Mouse (Mus musculus) hindbrain, postnatal 0 days (tissue): ENCODE measurements around the gene Sh3bp5. TPM values are rescaled to one million over a fixed set of nuclear protein-coding genes. Genes with fewer than 3 reads are reported as not detected.

Experiments used
- ATAC-seq: fragments of 200-750 bp; cut with Nextera tagmentation; 2 replicates; pipeline ENCODE4 v1.8.0; 2017; ENCODE audit warnings: mild to moderate bottlenecking, moderate TSS enrichment, moderate library complexity
- DNase-seq: peaks from one replicate; pipeline ENCODE4 v3.0.0-alpha.2; 2015; ENCODE audit warnings: low spot score
- H3K27ac ChIP-seq: fragments of 300-500 bp; sonication (generic); 2 replicates; pipeline ENCODE4 v1.5.1; 2014; ENCODE audit warnings: mild to moderate bottlenecking
- H3K27me3 ChIP-seq: fragments of 300-500 bp; sonication (generic); 2 replicates; pipeline ENCODE4 v1.6.1; 2014; ENCODE audit warnings: low read length, mixed read lengths; ENCODE audit not compliant: insufficient read depth
- H3K36me3 ChIP-seq: fragments of 300-500 bp; sonication (generic); 2 replicates; pipeline ENCODE4 v1.6.1; 2014; ENCODE audit warnings: low read length, mixed read lengths; ENCODE audit not compliant: insufficient read depth
- H3K4me1 ChIP-seq: fragments of 300-500 bp; sonication (generic); 2 replicates; pipeline ENCODE4 v1.6.1; 2014; ENCODE audit warnings: antibody characterized with exemption, low read length, mixed read lengths; ENCODE audit not compliant: insufficient read depth
- H3K4me2 ChIP-seq: fragments of 300-500 bp; sonication (generic); 2 replicates; pipeline ENCODE4 v1.6.1; 2014; ENCODE audit warnings: low read depth, mild to moderate bottlenecking, low read length, moderate library complexity, mixed read lengths
- H3K4me3 ChIP-seq: fragments of 300-500 bp; sonication (generic); 2 replicates; pipeline ENCODE4 v1.5.1; 2014; ENCODE audit warnings: low read length
- H3K9ac ChIP-seq: fragments of 300-500 bp; sonication (generic); replicated peaks from 2 replicates; pipeline ENCODE4 v1.6.1; 2014; ENCODE audit warnings: mild to moderate bottlenecking, low read length, moderate library complexity, mixed read lengths
- H3K9me3 ChIP-seq: fragments of 300-500 bp; sonication (generic); 2 replicates; pipeline ENCODE4 v1.6.1; 2016; ENCODE audit warnings: low read length, mixed read lengths
- CTCF ChIP-seq: IDR thresholded peaks from 2 replicates; pipeline ENCODE4 v1.5.1; 2016; ENCODE audit warnings: antibody characterized with exemption, control low read depth, low read depth
- WGBS: fragments of 180-500 bp; shearing (Covaris S2); extraction: QIAGEN DNeasy Blood & Tissue Kit; methylation state at CpG from one replicate; pipeline ENCODE4 v1.1.7; 2014; 5-methylcytosine and 5-hydroxymethylcytosine counted together
- polyA plus RNA-seq: library from polyadenylated mRNA; unstranded; fragments of >200 nt; fragmentation: Nextera tagmentation; extraction: Ambion mirVana; gene quantifications from 2 replicates; pipeline ENCODE4 v1.2.1, GENCODE M21; 2015
- total RNA-seq: library from RNA; depleted of rRNA; stranded (reverse); fragments of >200 nt; gene quantifications from 2 replicates; pipeline ENCODE4 v1.2.3, GENCODE M21; 2014; rRNA removed

The Sh3bp5 gene
- total and polyA plus RNA-seq, 2 experiments from 2014 or later: 41.6 to 149 TPM

GRCm38 (mm10) chr14:31321181-31321580 is 114.7 kb downstream of the Sh3bp5 start:
- H3K4me2 ChIP-seq: no peak overlapping the region
- no peak overlapping the region for H3K27ac ChIP-seq

GRCm38 (mm10) chr14:31319546-31319945 is 116.3 kb downstream of the Sh3bp5 start:
- no peak overlapping the region for H3K27ac ChIP-seq
- ATAC-seq (no peak), DNase-seq (no peak)
- H3K9ac ChIP-seq: no peak overlapping the region
- no peaks in the 10 kb centered on the region for H3K9me3 ChIP-seq
- no peaks in the 10 kb centered on the region for H3K36me3 ChIP-seq
- 90% methylated on average over 10 of the region's 10 CpGs for WGBS
- no peak for TF ChIP-seq CTCF
- no peak overlapping the region for H3K4me3 ChIP-seq
- H3K27me3 ChIP-seq: no peaks in the 10 kb centered on the region
- H3K4me2 ChIP-seq: no peak overlapping the region
- no peaks in the 10 kb centered on the region for H3K4me1 ChIP-seq

More at GRCm38 (mm10) chr14:31321181-31321580, 114.7 kb downstream of the Sh3bp5 start:
- no peak overlapping the region for H3K4me3 ChIP-seq
- no peaks in the 10 kb centered on the region for H3K4me1 ChIP-seq
- TF ChIP-seq CTCF: no peak
- DNase-seq: no peak
- H3K36me3 ChIP-seq: no peaks in the 10 kb centered on the region
- no peaks in the 10 kb centered on the region for H3K27me3 ChIP-seq
- WGBS: 89% methylated on average over 11 of the region's 11 CpGs
- H3K9me3 ChIP-seq: no peaks in the 10 kb centered on the region
- no peak overlapping the region for H3K9ac ChIP-seq
- ATAC-seq: no peak

GRCm38 (mm10) chr14:31317754-31318153 is 118.1 kb downstream of the Sh3bp5 start:
- Histone ChIP-seq H3K4me1 (no peaks in the 10 kb centered on the region), H3K9me3 (no peaks in the 10 kb centered on the region), H3K4me2 (no peak overlapping the region), H3K27ac (no peak overlapping the region), H3K36me3 (no peaks in the 10 kb centered on the region), H3K4me3 (no peak overlapping the region), H3K9ac (no peak overlapping the region), H3K27me3 (no peaks in the 10 kb centered on the region)
- DNase-seq (no peak), ATAC-seq (no peak)
- 73% methylated on average over 3 of the region's 3 CpGs for WGBS
- TF ChIP-seq CTCF: no peak

GRCm38 (mm10) chr14:31316613-31317012 is 119.3 kb downstream of the Sh3bp5 start:
- Histone ChIP-seq H3K4me2 (no peak overlapping the region), H3K4me3 (no peak overlapping the region), H3K27ac (no peak overlapping the region), H3K9ac (no peak overlapping the region), H3K27me3 (no peaks in the 10 kb centered on the region), H3K4me1 (no peaks in the 10 kb centered on the region), H3K36me3 (no peaks in the 10 kb centered on the region), H3K9me3 (no peaks in the 10 kb centered on the region)
- ATAC-seq (no peak), DNase-seq (no peak)
- 85% methylated on average over 12 of the region's 12 CpGs for WGBS
- TF ChIP-seq CTCF: no peak

GRCm38 (mm10) chr14:31313192-31313591 is 122.7 kb downstream of the Sh3bp5 start:
- 36% methylated on average over 3 of the region's 3 CpGs for WGBS
- no peak for TF ChIP-seq CTCF

More at GRCm38 (mm10) chr14:31313192-31313591, 122.7 kb downstream of the Sh3bp5 start:
- H3K9ac ChIP-seq: no peak overlapping the region
- H3K9me3 ChIP-seq: no peaks in the 10 kb centered on the region
- H3K36me3 ChIP-seq: no peaks in the 10 kb centered on the region
- DNase-seq: no peak
- H3K4me2 ChIP-seq: no peak overlapping the region
- ATAC-seq: no peak
- H3K4me1 ChIP-seq: no peaks in the 10 kb centered on the region
- no peak overlapping the region for H3K4me3 ChIP-seq
- no peak overlapping the region for H3K27ac ChIP-seq
- H3K27me3 ChIP-seq: no peaks in the 10 kb centered on the region

Other genes with a start within 250 kb of the Sh3bp5 start
- 0.68 and 1.6 TPM in 2 replicates for gene Tnnc1, start 227.8 kb downstream of the Sh3bp5 start, total RNA-seq
- 2.9 and 3.0 TPM in 2 replicates for gene Tnnc1, start 227.8 kb downstream of the Sh3bp5 start, polyA plus RNA-seq
- gene Nisch, start 219.1 kb downstream of the Sh3bp5 start, total RNA-seq: 281 and 419 TPM in 2 replicates
- 234 and 243 TPM in 2 replicates for gene Nisch, start 219.1 kb downstream of the Sh3bp5 start, polyA plus RNA-seq
- gene Sema3g, start 218.2 kb downstream of the Sh3bp5 start, total RNA-seq: 2.9 and 4.9 TPM in 2 replicates
- 0.33 and 0.38 TPM in 2 replicates for gene Sema3g, start 218.2 kb downstream of the Sh3bp5 start, polyA plus RNA-seq
- 4.1 and 5.3 TPM in 2 replicates for gene Phf7, start 184.8 kb downstream of the Sh3bp5 start, total RNA-seq
- gene Phf7, start 184.8 kb downstream of the Sh3bp5 start, polyA plus RNA-seq: 8.8 and 11.0 TPM in 2 replicates
- 119 and 136 TPM in 2 replicates for gene Bap1, start 184.6 kb downstream of the Sh3bp5 start, total RNA-seq
- gene Bap1, start 184.6 kb downstream of the Sh3bp5 start, polyA plus RNA-seq: 101 and 104 TPM in 2 replicates
- 5.1 and 9.9 TPM in 2 replicates for gene Dnah1, start 112.2 kb downstream of the Sh3bp5 start, total RNA-seq
- 2.1 and 2.6 TPM in 2 replicates for gene Dnah1, start 112.2 kb downstream of the Sh3bp5 start, polyA plus RNA-seq
- 46.8 and 48.2 TPM in 2 replicates for gene Capn7, start 99.4 kb downstream of the Sh3bp5 start, total RNA-seq
- gene Capn7, start 99.4 kb downstream of the Sh3bp5 start, polyA plus RNA-seq: 50.4 and 50.5 TPM in 2 replicates
- gene Eaf1, start 58.3 kb upstream of the Sh3bp5 start, total RNA-seq: 8.6 and 11.7 TPM in 2 replicates
- gene Eaf1, start 58.3 kb upstream of the Sh3bp5 start, polyA plus RNA-seq: 6.3 and 6.4 TPM in 2 replicates
- gene Mettl6, start 59.0 kb upstream of the Sh3bp5 start, total RNA-seq: 14.8 and 14.9 TPM in 2 replicates
- gene Mettl6, start 59.0 kb upstream of the Sh3bp5 start, polyA plus RNA-seq: 32.7 and 36.8 TPM in 2 replicates
- 0.47 and 0.63 TPM in 2 replicates for gene Colq, start 155.3 kb upstream of the Sh3bp5 start, total RNA-seq
- 0.79 and 0.80 TPM in 2 replicates for gene Colq, start 155.3 kb upstream of the Sh3bp5 start, polyA plus RNA-seq
- gene Gm49387, start 204.8 kb upstream of the Sh3bp5 start, total RNA-seq: not detected in 2 replicates
- gene Gm49387, start 204.8 kb upstream of the Sh3bp5 start, polyA plus RNA-seq: 1.2 TPM in 1 of 2 replicates, not detected in the other
- 30.8 and 42.4 TPM in 2 replicates for gene Btd, start 204.9 kb upstream of the Sh3bp5 start, total RNA-seq
- 22.4 and 24.5 TPM in 2 replicates for gene Btd, start 204.9 kb upstream of the Sh3bp5 start, polyA plus RNA-seq
- gene Hacl1, start 205.2 kb upstream of the Sh3bp5 start, total RNA-seq: 6.3 and 12.8 TPM in 2 replicates
- 10.9 and 11.3 TPM in 2 replicates for gene Hacl1, start 205.2 kb upstream of the Sh3bp5 start, polyA plus RNA-seq